Mouse (Mus musculus) neural tube, embryonic 11.5 days (tissue): ENCODE results near the gene Gpr152. TPM values are rescaled to one million over a fixed set of nuclear protein-coding genes. Genes with fewer than 3 reads are reported as not detected.

Experiments used
- ATAC-seq: fragments of 200-750 bp; cut with Nextera tagmentation; 2 replicates; pipeline ENCODE4 v1.8.0; 2017; ENCODE audit warnings: moderate number of reproducible peaks, mild to moderate bottlenecking, moderate TSS enrichment, moderate library complexity; ENCODE audit not compliant: insufficient read depth, low FRiP score, low TSS enrichment
- DNase-seq: peaks from one replicate; pipeline ENCODE4 v3.0.0-alpha.2; 2015; ENCODE audit warnings: low spot score
- H3K27ac ChIP-seq: fragments of 300-500 bp; sonication (generic); 2 replicates; pipeline ENCODE4 v1.5.1; 2014; ENCODE audit warnings: low read depth, mild to moderate bottlenecking, low read length
- H3K27me3 ChIP-seq: fragments of 300-500 bp; sonication (generic); 2 replicates; pipeline ENCODE4 v1.6.1; 2014; ENCODE audit warnings: mild to moderate bottlenecking, low read length, mixed read lengths; ENCODE audit not compliant: control insufficient read depth, insufficient read depth
- H3K36me3 ChIP-seq: fragments of 300-500 bp; sonication (generic); 2 replicates; pipeline ENCODE4 v1.6.1; 2014; ENCODE audit warnings: mild to moderate bottlenecking, low read length, moderate library complexity, mixed read lengths; ENCODE audit not compliant: control insufficient read depth, insufficient read depth
- H3K4me1 ChIP-seq: fragments of 300-500 bp; sonication (generic); 2 replicates; pipeline ENCODE4 v1.6.1; 2014; ENCODE audit warnings: low read length, mixed read lengths; ENCODE audit not compliant: control insufficient read depth, insufficient read depth
- H3K4me2 ChIP-seq: fragments of 300-500 bp; sonication (generic); 2 replicates; pipeline ENCODE4 v1.6.1; 2014; ENCODE audit warnings: low read depth, mild to moderate bottlenecking, moderate library complexity
- H3K4me3 ChIP-seq: fragments of 300-500 bp; sonication (generic); 2 replicates; pipeline ENCODE4 v1.5.1; 2014; ENCODE audit warnings: low read depth, low read length
- H3K9ac ChIP-seq: fragments of 300-500 bp; sonication (generic); 2 replicates; pipeline ENCODE4 v1.6.1; 2014; ENCODE audit warnings: mild to moderate bottlenecking, low read length
- H3K9me3 ChIP-seq: fragments of 300-500 bp; sonication (generic); 2 replicates; pipeline ENCODE4 v1.6.1; 2016; ENCODE audit warnings: low read length; ENCODE audit not compliant: control insufficient read depth
- WGBS: fragments of 180-500 bp; shearing (Covaris S2); extraction: QIAGEN DNeasy Blood & Tissue Kit; methylation state at CpG from one replicate; pipeline ENCODE4 v1.1.7; 2014; 5-methylcytosine and 5-hydroxymethylcytosine counted together
- polyA plus RNA-seq: library from polyadenylated mRNA; unstranded; fragments of >200 nt; fragmentation: Nextera tagmentation; extraction: Ambion mirVana; gene quantifications from 2 replicates; pipeline ENCODE4 v1.2.1, GENCODE M21; 2014

Gpr152 gene
- polyA plus RNA-seq, 1 experiment from 2014 or later: not detected

- H3K36me3 ChIP-seq: no peaks in the 10 kb centered on the region
- no peaks in the 10 kb centered on the region for H3K27me3 ChIP-seq
- H3K4me2 ChIP-seq: no peak overlapping the region
- no peak overlapping the region for H3K27ac ChIP-seq
- no peaks in the 10 kb centered on the region for H3K9me3 ChIP-seq
- peaks cover 6% of the 10 kb centered on the region for H3K4me1 ChIP-seq
- no peak for DNase-seq
- no peak for ATAC-seq
- no peak overlapping the region for H3K9ac ChIP-seq
- 45% methylated on average over 3 of the region's 3 CpGs for WGBS
- no peak overlapping the region for H3K4me3 ChIP-seq
Observed at GRCm38 (mm10) chr19:4181892-4182291, 42.3 kb downstream of the Gpr152 start.

- Histone ChIP-seq H3K9me3 (no peaks in the 10 kb centered on the region), H3K27ac (no peak overlapping the region), H3K9ac (no peak overlapping the region), H3K4me1 (peaks cover 6% of the 10 kb centered on the region), H3K4me2 (no peak overlapping the region), H3K4me3 (no peak overlapping the region), H3K36me3 (no peaks in the 10 kb centered on the region), H3K27me3 (no peaks in the 10 kb centered on the region)
- DNase-seq (no peak), ATAC-seq (no peak)
- WGBS: 74% methylated on average over 2 of the region's 2 CpGs
Observed at GRCm38 (mm10) chr19:4183689-4184088, 44.1 kb downstream of the Gpr152 start.

- ATAC-seq (no peak), DNase-seq (no peak)
- Histone ChIP-seq H3K4me2 (no peak overlapping the region), H3K4me1 (peaks cover 6% of the 10 kb centered on the region), H3K36me3 (no peaks in the 10 kb centered on the region), H3K27ac (no peak overlapping the region), H3K9me3 (no peaks in the 10 kb centered on the region), H3K4me3 (no peak overlapping the region), H3K27me3 (no peaks in the 10 kb centered on the region), H3K9ac (no peak overlapping the region)
- 61% methylated on average over 15 of the region's 15 CpGs for WGBS
Observed at GRCm38 (mm10) chr19:4184976-4185975, 45.7 kb downstream of the Gpr152 start.

GRCm38 (mm10) chr19:4187303-4187702 is 47.7 kb downstream of the Gpr152 start:
- ATAC-seq (no peak), DNase-seq (no peak)
- Histone ChIP-seq H3K27me3 (no peaks in the 10 kb centered on the region), H3K9ac (no peak overlapping the region), H3K4me1 (peaks cover 6% of the 10 kb centered on the region), H3K9me3 (no peaks in the 10 kb centered on the region), H3K4me2 (no peak overlapping the region), H3K27ac (no peak overlapping the region), H3K4me3 (no peak overlapping the region), H3K36me3 (no peaks in the 10 kb centered on the region)
- WGBS: 75% methylated on average over 3 of the region's 3 CpGs

GRCm38 (mm10) chr19:4189051-4189620 is 49.5 kb downstream of the Gpr152 start:
- no peaks in the 10 kb centered on the region for H3K27me3 ChIP-seq
- H3K36me3 ChIP-seq: peaks cover 3% of the 10 kb centered on the region
- no peak for DNase-seq
- no peak overlapping the region for H3K4me3 ChIP-seq
- no peak overlapping the region for H3K9ac ChIP-seq
- no peak overlapping the region for H3K4me2 ChIP-seq
- ATAC-seq: no peak
- H3K27ac ChIP-seq: no peak overlapping the region
- 84% methylated on average over 12 of the region's 12 CpGs for WGBS
- H3K9me3 ChIP-seq: no peaks in the 10 kb centered on the region
- H3K4me1 ChIP-seq: peaks cover 8% of the 10 kb centered on the region

- peaks cover 12% of the 10 kb centered on the region for H3K36me3 ChIP-seq
- H3K27me3 ChIP-seq: no peaks in the 10 kb centered on the region
- ATAC-seq (no peak), DNase-seq (no peak)
- 68% methylated on average over 4 of the region's 4 CpGs for WGBS
- H3K4me1 ChIP-seq: peaks cover 10% of the 10 kb centered on the region
- peak within 1 kb of the TSS; percentile 90 for H3K4me2 ChIP-seq
- H3K9me3 ChIP-seq: no peaks in the 10 kb centered on the region
- peak within 1 kb of the TSS; percentile 85 for H3K27ac ChIP-seq
- peak within 1 kb of the TSS; percentile 96 for H3K9ac ChIP-seq
- H3K4me3 ChIP-seq: peak within 1 kb of the TSS; percentile 98
Observed at GRCm38 (mm10) chr19:4190831-4191334, 51.3 kb downstream of the Gpr152 start, which contains the start of gene Tbc1d10c. Gene Tbc1d10c (minus strand): TSS chr19:4191284.

- no peaks in the 10 kb centered on the region for H3K9me3 ChIP-seq
- peak; percentile 99 for DNase-seq
- no peaks in the 10 kb centered on the region for H3K27me3 ChIP-seq
- peak within 1 kb of the TSS; percentile 98 for H3K4me3 ChIP-seq
- H3K4me1 ChIP-seq: peaks cover 10% of the 10 kb centered on the region
- peak within 1 kb of the TSS; percentile 85 for H3K27ac ChIP-seq
- ATAC-seq: peak; percentile 92
- H3K36me3 ChIP-seq: peaks cover 14% of the 10 kb centered on the region
- H3K4me2 ChIP-seq: peak within 1 kb of the TSS; percentile 90
- WGBS: 6% methylated on average over 44 of the region's 47 CpGs
- H3K9ac ChIP-seq: peak within 1 kb of the TSS; percentile 96
Observed at GRCm38 (mm10) chr19:4191528-4192250, 52.1 kb downstream of the Gpr152 start, which contains the start of gene Ppp1ca. Gene Ppp1ca (plus strand): TSS chr19:4192065.

- Histone ChIP-seq H3K9ac (peak overlapping the region; percentile 96), H3K36me3 (peaks cover 14% of the 10 kb centered on the region), H3K27me3 (no peaks in the 10 kb centered on the region), H3K9me3 (no peaks in the 10 kb centered on the region), H3K27ac (peak overlapping the region; percentile 85), H3K4me3 (peak overlapping the region; percentile 98), H3K4me2 (peak overlapping the region; percentile 90), H3K4me1 (peaks cover 10% of the 10 kb centered on the region)
- under 1% methylated on average over 45 of the region's 52 CpGs for WGBS
- DNase-seq (peak; percentile 42), ATAC-seq (peak; percentile 23; the same call in 1 of the 2 replicates)
Observed at GRCm38 (mm10) chr19:4192251-4192985, 52.8 kb downstream of the Gpr152 start.
